13 mouse cellular contexts compared by ENCODE assay signal in the genomic region with DNA sequence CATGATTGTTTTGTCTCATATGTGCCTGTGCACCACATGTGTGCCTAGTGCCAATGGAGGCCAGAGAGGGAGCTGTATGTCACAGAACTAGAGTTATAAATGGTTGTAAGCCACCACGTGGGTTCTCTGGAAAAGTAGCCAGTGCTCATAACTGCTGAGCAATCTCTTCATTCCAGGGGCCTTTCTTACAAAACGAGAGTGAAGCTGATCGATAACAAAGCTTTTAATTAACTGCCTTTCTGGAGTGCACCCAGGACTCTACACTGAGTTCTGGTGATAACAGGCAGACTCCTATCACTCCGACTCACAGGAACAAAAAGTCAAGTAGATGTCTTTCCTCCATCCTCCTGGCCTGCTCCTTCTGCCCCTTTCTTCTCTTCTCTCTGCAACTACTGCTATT. TPM values are rescaled to one million over a fixed set of nuclear protein-coding genes. Genes with fewer than 3 reads are reported as not detected.
"Had no signal": no experiment of that assay in that cellular context is flagged by ENCODE, and none has a peak within 500 bp of the region (broad histone marks: within the 10 kb centered on the region; RNA-seq: fewer than 3 reads in every experiment).

No protein-coding gene starts in this region.

RNA-seq across cellular contexts. Expression of gene Tcte3, which starts 9.9 kb away (rescaled TPM):
- total RNA-seq: liver, adult 2 months had no signal
- polyA plus RNA-seq: liver, adult 2 months; macrophage; midbrain, embryonic 12.5 days; neural tube, embryonic 15.5 days; small intestine, adult 2 months; stomach, embryonic 14.5 days; thymus, adult 2 months had no signal

RNA-seq across cellular contexts. Expression of gene Gm3417, which starts 52.8 kb away (rescaled TPM):
- total RNA-seq: liver, adult 2 months had no signal
- polyA plus RNA-seq: limb, embryonic 15.5 days; lung, embryonic 15.5 days; macrophage; midbrain, embryonic 16.5 days; neural tube, embryonic 11.5 days; neural tube, embryonic 13.5 days; neural tube, embryonic 15.5 days; small intestine, adult 2 months; thymus, adult 2 months; urinary bladder, adult 2 months had no signal
